Mouse (Mus musculus) cerebellum, postnatal 14 days (tissue): ENCODE data around the gene Nol9.

Experiments
- DNase-seq, 2 experiments: peaks; one replicate each; pipeline ENCODE4 v3.0.0; 2021; ENCODE audit warnings: mixed read lengths in 2 of 2

Gene Nol9

GRCm38 (mm10) chr4:152067280-152067679 is 28.2 kb downstream of the Nol9 start:
- DNase-seq = no peak

- DNase-seq = no peak
These were observed 29.1 kb downstream of the Nol9 start for GRCm38 (mm10) chr4:152068166-152068724.

- no peak for DNase-seq
These were observed 30.1 kb downstream of the Nol9 start for GRCm38 (mm10) chr4:152069245-152069644.

- peak in 1 of 2 experiments; percentile 32 for DNase-seq
These were observed 31.6 kb downstream of the Nol9 start for GRCm38 (mm10) chr4:152070494-152071396.

- DNase-seq = peak; percentile 40 to 55
These were observed 33.0 kb downstream of the Nol9 start, which contains the start of gene Plekhg5 for GRCm38 (mm10) chr4:152072121-152072601. Plekhg5 (plus strand) TSS chr4:152072498.

GRCm38 (mm10) chr4:152072655-152073054 is 33.5 kb downstream of the Nol9 start:
- no peak for DNase-seq

GRCm38 (mm10) chr4:152073715-152074114 is 34.6 kb downstream of the Nol9 start:
- DNase-seq = no peak

- no peak for DNase-seq
These were observed 35.4 kb downstream of the Nol9 start for GRCm38 (mm10) chr4:152074548-152074947.

GRCm38 (mm10) chr4:152077191-152077590 is 38.1 kb downstream of the Nol9 start:
- DNase-seq = no peak

- no peak for DNase-seq
These were observed 39.0 kb downstream of the Nol9 start for GRCm38 (mm10) chr4:152078105-152078530.

- no peak for DNase-seq
These were observed 40.1 kb downstream of the Nol9 start for GRCm38 (mm10) chr4:152079261-152079660.

- no peak for DNase-seq
These were observed 40.8 kb downstream of the Nol9 start for GRCm38 (mm10) chr4:152079931-152080330.

GRCm38 (mm10) chr4:152083611-152084220 is 44.6 kb downstream of the Nol9 start:
- no peak for DNase-seq

- DNase-seq = no peak
These were observed 45.5 kb downstream of the Nol9 start for GRCm38 (mm10) chr4:152084616-152085015.

GRCm38 (mm10) chr4:152086505-152087210 is 47.5 kb downstream of the Nol9 start:
- DNase-seq = no peak

- DNase-seq = no peak
These were observed 48.3 kb downstream of the Nol9 start for GRCm38 (mm10) chr4:152087211-152088081.

- DNase-seq = no peak
These were observed 49.0 kb downstream of the Nol9 start for GRCm38 (mm10) chr4:152088133-152088532.

GRCm38 (mm10) chr4:152088556-152089120 is 49.5 kb downstream of the Nol9 start:
- DNase-seq = peak; percentile 62 to 72

- no peak for DNase-seq
These were observed 51.1 kb downstream of the Nol9 start for GRCm38 (mm10) chr4:152090191-152090590.

- DNase-seq = no peak
These were observed 53.7 kb downstream of the Nol9 start for GRCm38 (mm10) chr4:152092751-152093293.

GRCm38 (mm10) chr4:152094233-152094632 is 55.1 kb downstream of the Nol9 start:
- no peak for DNase-seq
